Mouse (Mus musculus) testis, adult 2 months (tissue): ENCODE data around the gene Dnaja3.

Source experiments
- CTCF ChIP-seq: fragments of 200-500 bp; IDR thresholded peaks from 2 replicates; pipeline ENCODE4 v1.5.1; 2012; ENCODE audit warnings: low read depth, mild to moderate bottlenecking, inconsistent platforms, low read length, moderate library complexity; ENCODE audit not compliant: control insufficient read depth, insufficient read depth, insufficient replicate concordance
- POLR2A ChIP-seq: fragments of 200-500 bp; IDR thresholded peaks from 2 replicates; pipeline ENCODE4 v1.6.1; 2012; ENCODE audit warnings: low read depth, mild to moderate bottlenecking, inconsistent platforms, low read length, moderate library complexity; ENCODE audit not compliant: control insufficient read depth

DNA sequence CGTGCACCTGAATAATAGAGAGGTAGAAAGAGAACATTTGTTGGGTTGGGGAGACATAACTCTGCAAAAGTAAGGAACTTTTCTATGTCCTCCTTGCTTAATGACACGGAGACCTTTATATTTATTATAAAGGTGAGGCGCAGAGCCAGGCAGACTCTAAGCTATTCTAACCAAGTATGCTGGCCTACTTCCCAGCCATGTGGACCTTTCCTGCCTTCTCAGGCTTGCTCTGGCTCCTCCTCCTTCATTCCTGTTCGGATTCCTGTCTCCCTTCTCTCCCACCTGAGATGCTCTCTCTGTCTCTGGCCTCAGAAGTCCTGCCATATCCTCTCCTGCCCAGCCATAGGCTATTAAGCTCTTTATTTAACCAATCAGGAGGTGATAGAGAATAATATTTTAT, 85.5 kb downstream of the Dnaja3 start:
- TF ChIP-seq CTCF (no peak), POLR2A (no peak)
